Mouse (Mus musculus) kidney, adult 9 months (tissue): Measurements from ENCODE around the gene Capn8.
A peak's percentile ranks its signal among the peaks of the same experiment; 100 is the strongest.

Source experiments
- DNase-seq: peaks from one replicate; pipeline ENCODE4 v3.0.0; 2022

The Capn8 gene

GRCm38 (mm10) chr1:182553649-182554375, 11.0 kb upstream of the Capn8 start:
- DNase-seq, result peak; percentile 49

DNA sequence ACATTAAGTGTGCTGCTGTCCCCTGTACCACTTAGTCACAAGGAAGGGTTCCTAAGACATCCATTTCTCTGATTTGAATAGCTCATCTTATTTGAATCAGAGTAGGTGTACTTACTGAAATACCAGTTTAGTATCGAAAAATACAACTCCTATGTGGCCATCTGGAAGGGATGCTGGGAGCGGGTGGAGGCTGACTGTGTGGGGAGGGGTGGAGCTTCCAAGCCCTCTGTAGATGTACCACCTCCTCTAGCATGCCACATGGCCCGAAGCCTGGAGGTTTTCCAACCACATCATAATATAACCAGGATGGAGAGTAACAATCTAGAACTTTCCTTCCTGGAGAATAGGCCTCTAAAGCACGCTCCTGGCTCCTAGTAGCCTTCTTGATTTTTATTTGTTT, 6.5 kb upstream of the Capn8 start:
- no peak for DNase-seq

DNA sequence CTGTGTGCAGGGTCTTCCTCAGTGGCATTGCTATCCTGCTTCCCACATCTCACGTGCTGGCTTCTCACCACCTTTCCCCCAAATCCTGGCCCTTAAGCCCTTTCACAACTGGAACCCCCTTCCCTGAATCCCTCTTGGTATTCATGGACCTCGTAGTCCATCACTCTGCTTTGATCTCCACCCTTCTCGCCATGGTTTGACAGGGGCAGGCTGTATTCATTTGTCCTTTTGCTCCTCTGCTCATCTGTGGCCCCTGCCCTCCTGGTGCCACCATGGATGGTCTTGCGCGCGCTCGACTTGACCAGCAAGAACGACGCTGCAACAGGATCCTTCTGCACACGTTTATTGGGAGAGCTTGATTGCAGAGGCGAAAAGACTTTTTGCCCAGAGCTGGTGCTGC, 5.3 kb upstream of the Capn8 start:
- DNase-seq, result no peak

GRCm38 (mm10) chr1:182560390-182561098, 4.3 kb upstream of the Capn8 start:
- DNase-seq, result peak; percentile 36

GRCm38 (mm10) chr1:182561945-182562514, 2.8 kb upstream of the Capn8 start:
- DNase-seq, result no peak

- DNase-seq, result no peak
Measured at GRCm38 (mm10) chr1:182562576-182563370, 2.0 kb upstream of the Capn8 start.

- DNase-seq, result no peak
Measured at GRCm38 (mm10) chr1:182565351-182565835, 586 bp downstream of the Capn8 start.

DNA sequence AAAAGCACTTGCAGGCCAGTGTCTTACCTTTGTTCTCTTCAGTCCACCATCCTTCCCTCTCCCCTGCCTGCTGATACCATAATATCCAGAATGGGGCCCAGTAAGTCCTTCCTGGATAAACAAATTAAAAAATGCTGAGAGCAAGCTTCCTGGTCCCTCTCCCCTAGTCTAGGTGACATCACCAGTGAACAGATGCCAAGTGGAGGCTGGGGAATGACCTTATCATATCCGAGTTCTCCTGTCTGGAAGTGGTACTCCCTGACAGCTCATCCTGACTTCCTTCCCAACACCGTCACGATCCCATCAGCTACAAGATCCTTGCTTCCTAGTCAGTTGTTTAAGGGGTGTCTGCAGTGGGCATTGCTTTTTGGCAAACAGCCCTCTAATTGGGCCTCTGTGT, 6.3 kb downstream of the Capn8 start:
- peak; percentile 15 for DNase-seq

- no peak for DNase-seq
Measured at GRCm38 (mm10) chr1:182571973-182572372, 7.2 kb downstream of the Capn8 start.

- no peak for DNase-seq
Measured at GRCm38 (mm10) chr1:182573856-182574665, 9.3 kb downstream of the Capn8 start.

GRCm38 (mm10) chr1:182574666-182575049, 9.9 kb downstream of the Capn8 start:
- DNase-seq, result no peak

- DNase-seq, result no peak
Measured at GRCm38 (mm10) chr1:182584169-182584568, 19.4 kb downstream of the Capn8 start.

GRCm38 (mm10) chr1:182585162-182585840, 20.5 kb downstream of the Capn8 start:
- no peak for DNase-seq

DNA sequence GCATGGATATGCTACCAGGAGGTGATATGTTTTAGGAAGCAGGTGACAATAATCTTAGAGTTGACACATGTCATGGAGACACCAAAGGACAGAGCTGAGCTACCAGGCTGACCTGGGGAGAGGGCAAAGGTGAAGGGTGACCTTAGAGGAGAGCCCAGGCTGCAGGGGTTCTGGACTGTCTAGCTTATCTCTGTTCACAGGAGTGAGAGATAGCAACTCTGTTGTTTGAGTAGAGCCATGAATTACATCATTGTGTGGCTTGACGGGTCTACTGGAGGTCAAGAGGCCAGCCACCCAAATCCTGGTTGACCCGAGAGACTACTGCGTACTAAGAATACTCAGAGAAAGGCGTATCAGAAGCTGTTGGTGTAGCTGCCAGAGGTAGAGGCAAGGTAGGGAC, 22.9 kb downstream of the Capn8 start:
- no peak for DNase-seq

DNA sequence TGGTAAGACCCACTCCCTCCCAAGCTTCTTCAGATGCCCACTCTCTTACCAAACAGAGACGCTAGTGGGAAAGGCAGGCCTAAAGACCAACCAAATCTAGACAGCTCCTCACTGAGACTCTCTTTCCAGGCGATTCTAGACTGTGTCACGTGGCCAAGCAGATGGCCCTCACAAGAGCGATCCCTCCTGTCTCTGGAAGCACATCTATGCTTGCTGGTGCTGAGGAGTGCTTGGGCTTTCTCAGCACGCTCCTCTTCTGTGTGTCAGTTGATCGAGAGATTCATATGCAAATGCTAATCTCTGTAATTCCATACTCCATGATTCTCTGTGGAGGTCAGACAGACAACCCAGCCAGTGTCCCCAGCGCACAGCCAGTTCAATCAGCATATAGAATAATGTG, 26.7 kb downstream of the Capn8 start:
- DNase-seq, result no peak

DNA sequence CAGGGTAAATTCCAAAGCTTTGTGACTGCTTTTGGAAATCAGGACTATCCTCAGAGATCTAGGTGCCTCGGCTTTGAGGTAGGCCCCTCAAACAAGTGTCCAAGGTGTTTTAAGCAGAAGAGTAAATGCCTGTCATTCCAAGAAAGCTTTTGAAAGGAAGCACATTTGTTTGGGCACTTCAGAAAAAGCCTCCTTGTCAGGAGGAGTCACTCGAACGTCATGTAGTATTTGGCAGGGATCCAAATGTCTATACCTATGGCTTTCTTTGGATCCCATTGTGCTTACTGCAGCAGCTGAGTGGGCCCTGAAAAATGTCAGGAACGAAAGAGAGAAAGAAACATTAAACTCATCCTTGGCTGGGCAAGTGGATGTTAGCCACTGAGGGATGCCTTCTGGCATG, 27.6 kb downstream of the Capn8 start:
- no peak for DNase-seq

- DNase-seq, result no peak
Measured at GRCm38 (mm10) chr1:182605330-182606150, 40.7 kb downstream of the Capn8 start.

GRCm38 (mm10) chr1:182609701-182610335, 45.0 kb downstream of the Capn8 start:
- DNase-seq, result peak; percentile 83

GRCm38 (mm10) chr1:182615465-182615864, 50.7 kb downstream of the Capn8 start:
- no peak for DNase-seq
